Mouse (Mus musculus): Measurements from ENCODE around the gene Bglap3. TPM values are rescaled to one million over a fixed set of nuclear protein-coding genes. Genes with fewer than 3 reads are reported as not detected.
A peak's percentile ranks its signal among the peaks of the same experiment; 100 is the strongest.
"Not testable (repeated sequence)": the region's sequence is repeated elsewhere in the genome, so short reads cannot be mapped to it uniquely, and the experiment has no call there.

Gene Bglap3
- polyA plus RNA-seq (2014; fragmentation: Nextera tagmentation; extraction: Ambion mirVana), result 0.20 TPM in 1 of 2 replicates, not detected in the other

DNA sequence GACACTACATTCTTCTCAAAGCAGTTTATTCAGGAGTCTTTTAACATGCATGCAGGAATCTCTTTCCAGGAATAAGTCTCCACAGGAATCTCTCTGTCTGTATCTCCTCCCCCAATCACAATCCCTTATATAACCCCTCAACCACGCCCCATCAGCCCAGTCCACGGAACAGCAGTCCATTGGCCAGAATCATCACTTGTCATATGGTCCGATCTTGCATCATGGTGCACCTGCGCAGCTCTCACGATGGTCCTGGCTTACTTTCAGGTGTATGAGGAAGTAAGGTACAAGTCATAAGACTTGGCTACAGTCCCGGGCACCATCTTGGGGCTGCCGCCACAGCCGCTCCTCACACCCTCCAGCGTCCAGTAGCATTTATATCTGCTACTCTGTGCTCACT lies at the start of gene Bglap3:
Gene Bglap3, minus strand, starts transcription at position 101 of the 400 bp plus-strand sequence.
- H3K9me3 ChIP-seq (ENCODE audit: control insufficient read depth, low read length); H3K27ac ChIP-seq; ATAC-seq (ENCODE audit: low FRiP score); H3K4me1 ChIP-seq (replicated peaks; ENCODE audit: control insufficient read depth, insufficient read depth, low read length); H3K27me3 ChIP-seq (ENCODE audit: control insufficient read depth, insufficient read depth, low read length); H3K36me3 ChIP-seq (replicated peaks; ENCODE audit: control insufficient read depth, insufficient read depth); DNase-seq (ENCODE audit: low spot score); H3K9ac ChIP-seq; H3K4me3 ChIP-seq (replicated peaks; ENCODE audit: low read length); H3K4me2 ChIP-seq (replicated peaks): not testable (repeated sequence)
- WGBS, result 93% methylated on average over 9 of the region's 9 CpGs

DNA sequence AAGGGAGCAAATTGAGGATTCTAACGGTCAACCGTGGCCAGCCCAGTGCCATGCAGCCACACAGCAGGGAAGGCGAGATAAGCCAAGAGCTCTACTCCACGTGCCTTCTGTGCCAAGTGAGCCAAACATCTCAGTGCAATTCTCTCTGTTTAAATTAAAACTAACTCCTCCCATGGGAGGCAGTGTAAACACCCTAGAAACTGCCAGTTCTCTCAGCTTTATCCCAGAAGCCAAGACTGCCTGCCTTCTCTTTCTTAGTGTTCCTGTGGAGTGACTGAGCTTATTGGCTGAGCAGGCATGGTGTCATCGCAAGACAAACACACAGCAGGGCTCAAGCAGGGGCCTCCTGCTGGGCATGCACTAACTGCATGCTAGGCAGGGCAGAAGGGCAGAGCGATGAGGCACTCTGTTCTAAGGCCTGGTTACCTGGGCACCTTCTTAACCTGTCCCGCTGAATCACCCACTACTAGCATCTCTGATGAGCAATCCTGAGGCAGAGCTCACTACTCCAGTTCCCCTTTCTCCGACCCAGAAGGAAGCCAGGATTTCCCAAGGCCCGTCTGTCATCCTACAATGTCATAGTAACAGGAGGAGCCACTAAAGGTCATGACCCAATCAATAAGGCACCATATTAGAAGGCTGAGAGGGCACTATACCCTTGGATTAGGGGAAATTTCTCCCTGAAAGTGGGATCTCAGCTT lies 49.6 kb upstream of the Bglap3 start:
- ATAC-seq (ENCODE audit: low FRiP score), result no peak
- DNase-seq (ENCODE audit: low spot score), result no peak
- H3K27me3 ChIP-seq (ENCODE audit: control insufficient read depth, insufficient read depth, low read length), result no peaks in the 10 kb centered on the region

DNA sequence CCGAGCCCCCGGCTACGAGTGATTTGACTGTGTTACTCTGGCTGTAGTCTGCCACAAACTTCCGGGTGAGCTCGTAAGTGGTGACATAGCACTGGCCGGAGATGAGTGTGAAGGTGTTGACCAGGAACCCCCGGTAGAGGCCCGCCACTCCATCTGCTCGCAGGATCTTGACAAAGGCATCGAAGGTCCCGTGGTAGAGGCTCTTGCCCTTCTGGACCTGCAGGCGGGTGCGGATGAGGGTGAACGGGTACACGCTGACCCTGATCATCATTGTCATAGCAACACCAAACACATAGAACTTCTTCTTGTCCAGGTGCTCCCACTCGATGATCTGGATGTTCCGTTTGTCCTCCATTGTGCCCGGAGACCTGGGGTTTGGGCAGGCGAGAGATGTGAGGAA lies 48.2 kb upstream of the Bglap3 start:
- Histone ChIP-seq H3K4me2 (replicated peaks) (no peak overlapping the region), H3K4me1 (replicated peaks; ENCODE audit: control insufficient read depth, insufficient read depth, low read length) (peaks cover 29% of the 10 kb centered on the region), H3K27ac (no peak overlapping the region), H3K9me3 (ENCODE audit: control insufficient read depth, low read length) (no peaks in the 10 kb centered on the region), H3K27me3 (ENCODE audit: control insufficient read depth, insufficient read depth, low read length) (no peaks in the 10 kb centered on the region), H3K4me3 (replicated peaks; ENCODE audit: low read length) (no peak overlapping the region), H3K36me3 (replicated peaks; ENCODE audit: control insufficient read depth, insufficient read depth) (peaks cover 55% of the 10 kb centered on the region), H3K9ac (no peak overlapping the region)
- 96% methylated on average over 19 of the region's 19 CpGs for WGBS
- DNase-seq (ENCODE audit: low spot score), result no peak
- no peak for ATAC-seq (ENCODE audit: low FRiP score)

More for the DNA sequence above, 49.6 kb upstream of the Bglap3 start:
- Histone ChIP-seq H3K4me3 (replicated peaks; ENCODE audit: low read length) (no peak overlapping the region), H3K4me2 (replicated peaks) (peak overlapping the region; percentile 9), H3K9me3 (ENCODE audit: control insufficient read depth, low read length) (no peaks in the 10 kb centered on the region), H3K4me1 (replicated peaks; ENCODE audit: control insufficient read depth, insufficient read depth, low read length) (peaks cover 29% of the 10 kb centered on the region), H3K36me3 (replicated peaks; ENCODE audit: control insufficient read depth, insufficient read depth) (peaks cover 43% of the 10 kb centered on the region), H3K9ac (0 out of 2 replicates have a peak overlapping the region, but pooled peaks have one; percentile 39), H3K27ac (0 out of 2 replicates have a peak overlapping the region, but pooled peaks have one; percentile 2)
- WGBS, result 36% methylated on average over 9 of the region's 9 CpGs

GRCm38 (mm10) chr3:88418016-88418415 lies 45.5 kb upstream of the Bglap3 start:
- Histone ChIP-seq H3K9ac (no peak overlapping the region), H3K4me1 (replicated peaks; ENCODE audit: control insufficient read depth, insufficient read depth, low read length) (peaks cover 14% of the 10 kb centered on the region; the same call in 1 of the 2 replicates), H3K4me2 (replicated peaks) (no peak overlapping the region), H3K9me3 (ENCODE audit: control insufficient read depth, low read length) (no peaks in the 10 kb centered on the region), H3K27me3 (ENCODE audit: control insufficient read depth, insufficient read depth, low read length) (no peaks in the 10 kb centered on the region), H3K4me3 (replicated peaks; ENCODE audit: low read length) (no peak overlapping the region), H3K27ac (no peak overlapping the region), H3K36me3 (replicated peaks; ENCODE audit: control insufficient read depth, insufficient read depth) (peaks cover 82% of the 10 kb centered on the region)
- ATAC-seq (ENCODE audit: low FRiP score) (no peak), DNase-seq (ENCODE audit: low spot score) (no peak)
- WGBS, result 89% methylated on average over 6 of the region's 6 CpGs

DNA sequence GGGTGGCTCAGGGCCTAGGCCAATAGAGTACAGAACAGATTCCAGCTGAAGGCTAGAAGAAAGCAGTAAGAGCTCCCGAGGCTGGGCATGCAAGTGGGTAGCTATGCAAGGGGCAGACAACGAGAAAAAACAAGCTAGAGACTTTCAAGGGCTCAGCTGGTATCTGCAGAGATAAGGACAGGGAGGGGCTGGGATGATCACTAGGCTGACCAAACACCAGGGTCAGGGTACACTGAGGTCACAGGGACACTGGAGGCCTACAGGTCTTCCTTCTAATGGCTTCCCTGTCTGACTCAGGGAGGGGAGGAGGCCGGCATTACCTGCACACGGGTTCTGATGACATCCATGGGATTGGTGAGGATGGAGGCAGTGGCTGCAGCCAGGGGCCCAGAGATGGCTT lies 43.1 kb upstream of the Bglap3 start:
- H3K27ac ChIP-seq, result no peak overlapping the region
- H3K9me3 ChIP-seq (ENCODE audit: control insufficient read depth, low read length), result no peaks in the 10 kb centered on the region
- DNase-seq (ENCODE audit: low spot score) (no peak), ATAC-seq (ENCODE audit: low FRiP score) (no peak)
- no peak overlapping the region for H3K9ac ChIP-seq
- peaks cover 96% of the 10 kb centered on the region for H3K36me3 ChIP-seq (replicated peaks; ENCODE audit: control insufficient read depth, insufficient read depth)
- H3K4me1 ChIP-seq (replicated peaks; ENCODE audit: control insufficient read depth, insufficient read depth, low read length), result peaks cover 4% of the 10 kb centered on the region; the same call in 1 of the 2 replicates
- H3K4me2 ChIP-seq (replicated peaks), result no peak overlapping the region
- H3K4me3 ChIP-seq (replicated peaks; ENCODE audit: low read length), result no peak overlapping the region
- no peaks in the 10 kb centered on the region for H3K27me3 ChIP-seq (ENCODE audit: control insufficient read depth, insufficient read depth, low read length)
- 93% methylated on average over 4 of the region's 4 CpGs for whole genome bisulfite sequencing

DNA sequence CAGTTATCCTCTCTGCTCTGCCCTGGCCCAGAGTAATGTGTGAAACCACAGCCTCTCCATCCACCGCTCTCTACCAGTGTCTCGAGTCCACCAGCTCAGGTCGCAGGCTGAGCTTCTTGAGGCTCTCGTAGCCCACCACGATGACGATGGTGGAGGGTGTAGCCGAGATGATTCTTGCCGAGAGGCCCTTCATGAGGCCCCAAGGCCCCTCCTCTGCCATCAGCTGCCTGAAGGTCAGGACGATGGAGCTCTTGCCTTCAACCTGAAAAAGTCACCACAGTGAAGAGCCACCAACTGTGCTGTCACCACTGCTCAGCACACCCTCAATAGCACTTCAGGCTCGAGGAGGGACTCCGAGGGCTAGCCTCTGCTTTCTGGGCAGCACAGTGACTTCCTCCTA lies 40.1 kb upstream of the Bglap3 start:
- ATAC-seq (ENCODE audit: low FRiP score), result no peak
- Histone ChIP-seq H3K4me3 (replicated peaks; ENCODE audit: low read length) (no peak overlapping the region), H3K27ac (no peak overlapping the region), H3K9me3 (ENCODE audit: control insufficient read depth, low read length) (no peaks in the 10 kb centered on the region), H3K9ac (no peak overlapping the region), H3K36me3 (replicated peaks; ENCODE audit: control insufficient read depth, insufficient read depth) (peaks cover 66% of the 10 kb centered on the region), H3K4me2 (replicated peaks) (no peak overlapping the region), H3K4me1 (replicated peaks; ENCODE audit: control insufficient read depth, insufficient read depth, low read length) (peaks cover 12% of the 10 kb centered on the region), H3K27me3 (ENCODE audit: control insufficient read depth, insufficient read depth, low read length) (no peaks in the 10 kb centered on the region)
- 90% methylated on average over 11 of the region's 11 CpGs for WGBS
- DNase-seq (ENCODE audit: low spot score), result no peak

DNA sequence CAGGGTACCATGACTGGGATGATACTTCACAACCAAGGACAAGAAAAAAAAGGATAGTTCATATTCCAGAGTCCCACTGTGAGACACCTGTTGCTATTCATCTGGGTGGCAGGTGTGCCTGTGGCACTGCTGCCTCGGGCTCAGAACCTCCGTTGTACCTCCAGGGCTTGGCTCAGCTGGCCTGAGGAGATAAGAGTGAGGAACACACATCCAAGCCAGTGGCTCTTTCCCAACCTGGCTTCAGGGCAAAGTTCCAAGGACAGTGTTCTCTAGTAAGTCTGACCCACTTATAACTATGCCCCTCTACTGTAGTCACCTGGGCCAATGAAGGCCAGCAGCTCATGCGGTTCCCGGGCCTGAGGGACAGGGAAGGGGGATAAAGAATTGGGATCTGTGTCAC lies 39.1 kb upstream of the Bglap3 start:
- no peak for ATAC-seq (ENCODE audit: low FRiP score)
- Histone ChIP-seq H3K9ac (no peak overlapping the region), H3K4me2 (replicated peaks) (no peak overlapping the region), H3K36me3 (replicated peaks; ENCODE audit: control insufficient read depth, insufficient read depth) (peaks cover 56% of the 10 kb centered on the region), H3K27ac (no peak overlapping the region), H3K4me1 (replicated peaks; ENCODE audit: control insufficient read depth, insufficient read depth, low read length) (peaks cover 12% of the 10 kb centered on the region), H3K27me3 (ENCODE audit: control insufficient read depth, insufficient read depth, low read length) (no peaks in the 10 kb centered on the region), H3K9me3 (ENCODE audit: control insufficient read depth, low read length) (no peaks in the 10 kb centered on the region), H3K4me3 (replicated peaks; ENCODE audit: low read length) (no peak overlapping the region)
- WGBS, result 89% methylated on average over 4 of the region's 4 CpGs
- no peak for DNase-seq (ENCODE audit: low spot score)

DNA sequence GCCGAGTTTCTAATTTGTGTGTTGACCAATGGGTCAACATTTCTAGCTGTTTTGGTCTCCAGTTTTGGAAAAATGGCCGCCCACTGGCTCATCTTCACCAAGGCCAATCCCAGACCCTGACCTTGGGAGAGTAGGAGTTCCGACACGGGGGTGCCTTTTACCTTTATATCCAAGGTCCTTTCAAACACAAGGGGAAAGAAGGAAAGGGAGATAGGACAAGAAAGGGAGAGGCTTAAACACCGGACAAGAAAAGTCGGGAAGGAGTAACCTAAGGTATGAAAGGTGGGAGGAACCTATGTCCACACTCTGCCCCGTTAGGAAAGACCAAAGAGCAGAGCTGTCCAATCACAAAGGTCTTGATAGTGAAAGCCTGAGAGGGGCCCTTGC lies 38.1 kb upstream of the Bglap3 start:
- DNase-seq (ENCODE audit: low spot score) (no peak), ATAC-seq (ENCODE audit: low FRiP score) (no peak)
- Histone ChIP-seq H3K27ac (peak overlapping the region; percentile 86), H3K9ac (peak overlapping the region; percentile 77), H3K9me3 (ENCODE audit: control insufficient read depth, low read length) (no peaks in the 10 kb centered on the region), H3K4me1 (replicated peaks; ENCODE audit: control insufficient read depth, insufficient read depth, low read length) (peaks cover 12% of the 10 kb centered on the region), H3K4me2 (replicated peaks) (peak overlapping the region; percentile 73), H3K27me3 (ENCODE audit: control insufficient read depth, insufficient read depth, low read length) (no peaks in the 10 kb centered on the region), H3K4me3 (replicated peaks; ENCODE audit: low read length) (peak overlapping the region; percentile 56), H3K36me3 (replicated peaks; ENCODE audit: control insufficient read depth, insufficient read depth) (peaks cover 47% of the 10 kb centered on the region)
- WGBS, result 28% methylated on average over 7 of the region's 7 CpGs

- under 1% methylated on average over 54 of the region's 54 CpGs for WGBS
- Histone ChIP-seq H3K9me3 (ENCODE audit: control insufficient read depth, low read length) (no peaks in the 10 kb centered on the region), H3K27me3 (ENCODE audit: control insufficient read depth, insufficient read depth, low read length) (no peaks in the 10 kb centered on the region), H3K4me1 (replicated peaks; ENCODE audit: control insufficient read depth, insufficient read depth, low read length) (peaks cover 12% of the 10 kb centered on the region), H3K27ac (peak within 1 kb of the TSS; percentile 86), H3K4me3 (replicated peaks; ENCODE audit: low read length) (peak within 1 kb of the TSS; percentile 56), H3K4me2 (replicated peaks) (peak within 1 kb of the TSS; percentile 73), H3K9ac (peak within 1 kb of the TSS; percentile 77), H3K36me3 (replicated peaks; ENCODE audit: control insufficient read depth, insufficient read depth) (peaks cover 41% of the 10 kb centered on the region)
- peak; percentile 89 for ATAC-seq (ENCODE audit: low FRiP score)
- DNase-seq (ENCODE audit: low spot score), result peak; percentile 81
These were observed 37.5 kb upstream of the Bglap3 start, which contains the start of gene Pmf1 for GRCm38 (mm10) chr3:88409741-88410644. Gene Pmf1 (minus strand): TSS chr3:88410331.

All from hindbrain, embryonic 14.5 days (tissue).